Mouse (Mus musculus) midbrain, embryonic 12.5 days (tissue): ENCODE data around the gene Znfx1. TPM values are rescaled to one million over a fixed set of nuclear protein-coding genes. Genes with fewer than 3 reads are reported as not detected.

Source experiments
- ATAC-seq: fragments of 200-750 bp; cut with Nextera tagmentation; 2 replicates; pipeline ENCODE4 v1.8.0; 2017; ENCODE audit warnings: low read depth, moderate TSS enrichment, moderate library complexity; ENCODE audit not compliant: low FRiP score
- H3K27ac ChIP-seq: fragments of 300-500 bp; sonication (generic); replicated peaks from 2 replicates; pipeline ENCODE4 v1.5.1; 2016; ENCODE audit warnings: mild to moderate bottlenecking
- H3K27me3 ChIP-seq: fragments of 300-500 bp; sonication (generic); 2 replicates; pipeline ENCODE4 v1.6.1; 2016; ENCODE audit warnings: mild to moderate bottlenecking
- H3K36me3 ChIP-seq: fragments of 300-500 bp; sonication (generic); 2 replicates; pipeline ENCODE4 v1.6.1; 2016
- H3K4me1 ChIP-seq: fragments of 300-500 bp; sonication (generic); 2 replicates; pipeline ENCODE4 v1.6.1; 2016
- H3K4me2 ChIP-seq: fragments of 300-500 bp; sonication (generic); replicated peaks from 2 replicates; pipeline ENCODE4 v1.6.1; 2016; ENCODE audit warnings: mild to moderate bottlenecking, moderate library complexity
- H3K4me3 ChIP-seq: fragments of 300-500 bp; sonication (generic); 2 replicates; pipeline ENCODE4 v1.5.1; 2016; ENCODE audit warnings: mild to moderate bottlenecking
- H3K9ac ChIP-seq: fragments of 300-500 bp; sonication (generic); replicated peaks from 2 replicates; pipeline ENCODE4 v1.6.1; 2016; ENCODE audit warnings: mild to moderate bottlenecking, moderate library complexity
- H3K9me3 ChIP-seq: fragments of 300-500 bp; sonication (generic); 2 replicates; pipeline ENCODE4 v1.6.1; 2016; ENCODE audit warnings: mild to moderate bottlenecking
- WGBS: fragments of 180-500 bp; shearing (Covaris S2); methylation state at CpG from one replicate; pipeline ENCODE4 v1.1.7; 2016; 5-methylcytosine and 5-hydroxymethylcytosine counted together
- polyA plus RNA-seq: library from polyadenylated mRNA; unstranded; fragments of >200 nt; fragmentation: Nextera tagmentation; extraction: Ambion mirVana; gene quantifications from 2 replicates; pipeline ENCODE4 v1.2.1, GENCODE M21; 2016

The Znfx1 gene
- polyA plus RNA-seq = 9.0 and 9.6 TPM in 2 replicates

- Histone ChIP-seq H3K36me3 (peaks cover 23% of the 10 kb centered on the region), H3K9ac (peak within 1 kb of the TSS; percentile 91)
- WGBS = under 1% methylated on average over 52 of the region's 57 CpGs
Observed at GRCm38 (mm10) chr2:167062965-167063880, at the start of gene Znfx1. Gene Znfx1, minus strand, starts transcription at chr2:167063015.

GRCm38 (mm10) chr2:167112259-167112658, 49.4 kb upstream of the Znfx1 start:
- ATAC-seq = peak; percentile 41; the same call in 1 of the 2 replicates
- H3K4me3 ChIP-seq = no peak overlapping the region
- no peak overlapping the region for H3K9ac ChIP-seq
- WGBS = 19% methylated on average over 7 of the region's 7 CpGs
- H3K4me2 ChIP-seq = no peak overlapping the region
- peaks cover 10% of the 10 kb centered on the region for H3K4me1 ChIP-seq
- no peaks in the 10 kb centered on the region; the same call in 1 of the 2 replicates for H3K9me3 ChIP-seq
- H3K27ac ChIP-seq = no peak overlapping the region
- no peaks in the 10 kb centered on the region for H3K27me3 ChIP-seq
- no peaks in the 10 kb centered on the region for H3K36me3 ChIP-seq

More at GRCm38 (mm10) chr2:167062965-167063880, at the start of gene Znfx1:
- Histone ChIP-seq H3K4me1 (peaks cover 37% of the 10 kb centered on the region), H3K4me2 (peak within 1 kb of the TSS; percentile 95), H3K4me3 (peak within 1 kb of the TSS; percentile 85), H3K9me3 (no peaks in the 10 kb centered on the region), H3K27me3 (no peaks in the 10 kb centered on the region), H3K27ac (peak within 1 kb of the TSS; percentile 94)
- ATAC-seq = peak; percentile 95

- no peak overlapping the region for H3K9ac ChIP-seq
- H3K27me3 ChIP-seq = no peaks in the 10 kb centered on the region
- no peaks in the 10 kb centered on the region; the same call in 1 of the 2 replicates for H3K9me3 ChIP-seq
- WGBS = 89% methylated on average over 8 of the region's 8 CpGs
- no peak overlapping the region for H3K4me3 ChIP-seq
- peaks cover 10% of the 10 kb centered on the region for H3K4me1 ChIP-seq
- H3K4me2 ChIP-seq = no peak overlapping the region
- peaks cover 7% of the 10 kb centered on the region; the same call in 1 of the 2 replicates for H3K36me3 ChIP-seq
- H3K27ac ChIP-seq = no peak overlapping the region
- no peak for ATAC-seq
Observed at GRCm38 (mm10) chr2:167109506-167109905, 46.7 kb upstream of the Znfx1 start.

GRCm38 (mm10) chr2:167103546-167103945, 40.7 kb upstream of the Znfx1 start:
- Histone ChIP-seq H3K9ac (no peak overlapping the region), H3K4me1 (no peaks in the 10 kb centered on the region; the same call in 1 of the 2 replicates), H3K4me2 (no peak overlapping the region), H3K9me3 (no peaks in the 10 kb centered on the region; the same call in 1 of the 2 replicates), H3K27me3 (no peaks in the 10 kb centered on the region), H3K27ac (no peak overlapping the region), H3K36me3 (peaks cover 7% of the 10 kb centered on the region; the same call in 1 of the 2 replicates), H3K4me3 (no peak overlapping the region)
- ATAC-seq = no peak
- 83% methylated on average over 7 of the region's 7 CpGs for WGBS

- no peak overlapping the region for H3K9ac ChIP-seq
- H3K27me3 ChIP-seq = no peaks in the 10 kb centered on the region
- no peak overlapping the region for H3K4me2 ChIP-seq
- H3K4me3 ChIP-seq = no peak overlapping the region
- ATAC-seq = no peak
- no peak overlapping the region for H3K27ac ChIP-seq
- H3K4me1 ChIP-seq = no peaks in the 10 kb centered on the region; the same call in 1 of the 2 replicates
- H3K36me3 ChIP-seq = peaks cover 7% of the 10 kb centered on the region; the same call in 1 of the 2 replicates
- WGBS = 91% methylated on average over 17 of the region's 17 CpGs
- no peaks in the 10 kb centered on the region for H3K9me3 ChIP-seq
Observed at GRCm38 (mm10) chr2:167101743-167102441, 39.1 kb upstream of the Znfx1 start.

GRCm38 (mm10) chr2:167094688-167095087, 31.9 kb upstream of the Znfx1 start:
- H3K9ac ChIP-seq = no peak overlapping the region
- no peaks in the 10 kb centered on the region for H3K36me3 ChIP-seq
- no peaks in the 10 kb centered on the region for H3K4me1 ChIP-seq
- no peak for ATAC-seq
- no peak overlapping the region for H3K27ac ChIP-seq
- H3K27me3 ChIP-seq = peaks cover 5% of the 10 kb centered on the region; the same call in 1 of the 2 replicates
- 81% methylated on average over 4 of the region's 4 CpGs for WGBS
- no peak overlapping the region for H3K4me3 ChIP-seq
- no peaks in the 10 kb centered on the region for H3K9me3 ChIP-seq
- no peak overlapping the region for H3K4me2 ChIP-seq

GRCm38 (mm10) chr2:167093171-167093900, 30.5 kb upstream of the Znfx1 start:
- Histone ChIP-seq H3K9ac (no peak overlapping the region), H3K27ac (no peak overlapping the region)
- WGBS = 93% methylated on average over 13 of the region's 13 CpGs

GRCm38 (mm10) chr2:167090271-167090670, 27.5 kb upstream of the Znfx1 start:
- Histone ChIP-seq H3K27me3 (peaks cover 5% of the 10 kb centered on the region; the same call in 1 of the 2 replicates), H3K27ac (no peak overlapping the region), H3K4me3 (no peak overlapping the region), H3K4me1 (0 out of 2 replicates have a peak, but pooled peaks cover 3% of the 10 kb centered on the region), H3K9me3 (no peaks in the 10 kb centered on the region), H3K9ac (no peak overlapping the region), H3K36me3 (no peaks in the 10 kb centered on the region), H3K4me2 (no peak overlapping the region)
- WGBS = 90% methylated on average over 1 of the region's 1 CpGs
- ATAC-seq = no peak

More at GRCm38 (mm10) chr2:167093171-167093900, 30.5 kb upstream of the Znfx1 start:
- H3K4me3 ChIP-seq = no peak overlapping the region
- H3K9me3 ChIP-seq = no peaks in the 10 kb centered on the region
- H3K4me1 ChIP-seq = no peaks in the 10 kb centered on the region
- no peak overlapping the region for H3K4me2 ChIP-seq
- ATAC-seq = no peak
- H3K36me3 ChIP-seq = no peaks in the 10 kb centered on the region
- peaks cover 5% of the 10 kb centered on the region; the same call in 1 of the 2 replicates for H3K27me3 ChIP-seq

GRCm38 (mm10) chr2:167086836-167087235, 24.0 kb upstream of the Znfx1 start:
- Histone ChIP-seq H3K27me3 (peaks cover 5% of the 10 kb centered on the region; the same call in 1 of the 2 replicates), H3K36me3 (no peaks in the 10 kb centered on the region), H3K4me1 (peaks cover 5% of the 10 kb centered on the region), H3K9ac (no peak overlapping the region), H3K4me3 (no peak overlapping the region), H3K27ac (no peak overlapping the region), H3K4me2 (no peak overlapping the region), H3K9me3 (no peaks in the 10 kb centered on the region)
- WGBS = 92% methylated on average over 5 of the region's 5 CpGs
- no peak for ATAC-seq

- no peaks in the 10 kb centered on the region for H3K9me3 ChIP-seq
- peaks cover 5% of the 10 kb centered on the region; the same call in 1 of the 2 replicates for H3K27me3 ChIP-seq
- 79% methylated on average over 11 of the region's 11 CpGs for WGBS
- H3K4me3 ChIP-seq = no peak overlapping the region
- H3K36me3 ChIP-seq = no peaks in the 10 kb centered on the region
- no peak overlapping the region for H3K4me2 ChIP-seq
- ATAC-seq = no peak
- H3K9ac ChIP-seq = no peak overlapping the region
- peaks cover 12% of the 10 kb centered on the region for H3K4me1 ChIP-seq
- H3K27ac ChIP-seq = no peak overlapping the region
Observed at GRCm38 (mm10) chr2:167086092-167086491, 23.3 kb upstream of the Znfx1 start.

GRCm38 (mm10) chr2:167081639-167082038, 18.8 kb upstream of the Znfx1 start:
- WGBS = 31% methylated on average over 4 of the region's 4 CpGs
- Histone ChIP-seq H3K9ac (no peak overlapping the region), H3K36me3 (no peaks in the 10 kb centered on the region), H3K9me3 (no peaks in the 10 kb centered on the region), H3K27me3 (no peaks in the 10 kb centered on the region), H3K27ac (no peak overlapping the region), H3K4me3 (no peak overlapping the region), H3K4me2 (no peak overlapping the region), H3K4me1 (peaks cover 28% of the 10 kb centered on the region)
- peak; percentile 49; the same call in 1 of the 2 replicates for ATAC-seq
